Mouse (Mus musculus) liver, embryonic 14.5 days (tissue): Measurements from ENCODE around the gene Xxylt1. TPM values are rescaled to one million over a fixed set of nuclear protein-coding genes. Genes with fewer than 3 reads are reported as not detected.

Experiments used
- ATAC-seq: fragments of 200-750 bp; cut with Nextera tagmentation; 2 replicates; pipeline ENCODE4 v1.8.0; 2017; ENCODE audit warnings: moderate number of reproducible peaks, mild to moderate bottlenecking, moderate library complexity; ENCODE audit not compliant: insufficient read depth
- DNase-seq, 3 experiments: peaks; one replicate each; pipeline ENCODE4 v3.0.0-alpha.2; 2012 to 2013; ENCODE audit warnings: low read depth in 3 of 3, low spot score in 3 of 3
- H3K27ac ChIP-seq: fragments of 300-500 bp; sonication (generic); 2 replicates; pipeline ENCODE4 v1.5.1; 2014; ENCODE audit warnings: moderate library complexity, mild to moderate bottlenecking, control low read depth, inconsistent platforms
- H3K27me3 ChIP-seq: fragments of 300-500 bp; sonication (generic); 2 replicates; pipeline ENCODE4 v1.6.1; 2014; ENCODE audit warnings: mild to moderate bottlenecking, low read length, moderate library complexity; ENCODE audit not compliant: control insufficient read depth, insufficient read depth
- H3K36me3 ChIP-seq: fragments of 300-500 bp; sonication (generic); replicated peaks from 2 replicates; pipeline ENCODE4 v1.6.1; 2014; ENCODE audit warnings: low read depth; ENCODE audit not compliant: control insufficient read depth, insufficient read depth
- H3K4me1 ChIP-seq, 2 experiments: fragments of 200-500 bp in 1 of 2; fragments of 300-500 bp in 1 of 2; sonication (generic) in 1 of 2; replicated peaks; 2 replicates each; pipeline ENCODE4 v1.6.1; 2012 to 2014; ENCODE audit warnings: antibody characterized with exemption in 1 of 2, inconsistent platforms in 1 of 2, low read length in 1 of 2; ENCODE audit not compliant: control insufficient read depth in 2 of 2, insufficient read depth in 2 of 2
- H3K4me2 ChIP-seq: fragments of 300-500 bp; sonication (generic); 2 replicates; pipeline ENCODE4 v1.6.1; 2014; ENCODE audit warnings: low read depth, mild to moderate bottlenecking, control low read depth, moderate library complexity
- H3K4me3 ChIP-seq, 2 experiments: fragments of 200-500 bp in 1 of 2; fragments of 300-500 bp in 1 of 2; sonication (generic) in 1 of 2; 2 replicates each; pipeline ENCODE4 v1.5.1; 2012 to 2014; ENCODE audit warnings: low read depth in 2 of 2, low read length in 2 of 2, mild to moderate bottlenecking in 2 of 2, control low read depth in 1 of 2, inconsistent platforms in 1 of 2, moderate library complexity in 1 of 2; ENCODE audit not compliant: insufficient read depth in 1 of 2
- H3K9ac ChIP-seq: fragments of 300-500 bp; sonication (generic); replicated peaks from 2 replicates; pipeline ENCODE4 v1.6.1; 2014; ENCODE audit warnings: mild to moderate bottlenecking, control low read depth, moderate library complexity
- H3K9me3 ChIP-seq: fragments of 300-500 bp; sonication (generic); 2 replicates; pipeline ENCODE4 v1.6.1; 2016; ENCODE audit warnings: low read length, mixed read lengths; ENCODE audit not compliant: control insufficient read depth
- CTCF ChIP-seq: IDR thresholded peaks from 2 replicates; pipeline ENCODE4 v1.5.1; 2016; ENCODE audit warnings: antibody characterized with exemption, low read depth, control low read depth
- EP300 ChIP-seq: IDR thresholded peaks from 2 replicates; pipeline ENCODE4 v1.6.1; 2016; ENCODE audit warnings: antibody characterized with exemption, low read depth
- WGBS: fragments of 180-500 bp; shearing (Covaris S2); extraction: QIAGEN DNeasy Blood & Tissue Kit; methylation state at CpG from one replicate; pipeline ENCODE4 v1.1.7; 2014; ENCODE audit not compliant: insufficient replicate concordance; 5-methylcytosine and 5-hydroxymethylcytosine counted together
- polyA plus RNA-seq, 2 experiments: library from polyadenylated mRNA; depleted of rRNA in 1 of 2; stranded (reverse) in 1 of 2; unstranded in 1 of 2; fragments of >200 nt; fragmentation: Nextera tagmentation in 1 of 2; extraction: Ambion mirVana in 1 of 2; gene quantifications; 2 replicates each; pipeline versions ENCODE4 v1.2.1 to v1.2.3; 2012 to 2014

Xxylt1 gene
- polyA plus RNA-seq, 2 experiments: 1.8 TPM

GRCm38 (mm10) chr16:31029739-31030485, 51.3 kb downstream of the Xxylt1 start:
- H3K27me3 ChIP-seq: no peaks in the 10 kb centered on the region
- ATAC-seq (no peak), DNase-seq (no peak)
- peaks cover 0 to 21% of the 10 kb centered on the region in 2 experiments; a peak in 2 of 4 replicates for H3K4me1 ChIP-seq
- H3K4me2 ChIP-seq: no peak overlapping the region
- no peak overlapping the region for H3K9ac ChIP-seq
- no peak overlapping the region for H3K27ac ChIP-seq
- TF ChIP-seq CTCF (no peak), EP300 (no peak)
- H3K9me3 ChIP-seq: no peaks in the 10 kb centered on the region
- 40% methylated on average over 11 of the region's 11 CpGs for WGBS
- H3K36me3 ChIP-seq: no peaks in the 10 kb centered on the region
- no peak overlapping the region for H3K4me3 ChIP-seq

GRCm38 (mm10) chr16:31027675-31028074, 53.6 kb downstream of the Xxylt1 start:
- H3K4me2 ChIP-seq: no peak overlapping the region
- H3K9ac ChIP-seq: no peak overlapping the region
- DNase-seq (no peak), ATAC-seq (no peak)
- no peak overlapping the region for H3K4me3 ChIP-seq
- TF ChIP-seq CTCF (no peak), EP300 (no peak)
- no peaks in the 10 kb centered on the region for H3K27me3 ChIP-seq
- no peaks in the 10 kb centered on the region for H3K9me3 ChIP-seq
- H3K36me3 ChIP-seq: no peaks in the 10 kb centered on the region
- H3K27ac ChIP-seq: no peak overlapping the region
- peaks cover 0 to 24% of the 10 kb centered on the region in 2 experiments; a peak in 2 of 4 replicates for H3K4me1 ChIP-seq

GRCm38 (mm10) chr16:31025516-31025915, 55.7 kb downstream of the Xxylt1 start:
- DNase-seq (no peak), ATAC-seq (no peak)
- Histone ChIP-seq H3K36me3 (no peaks in the 10 kb centered on the region), H3K9ac (no peak overlapping the region), H3K27me3 (no peaks in the 10 kb centered on the region), H3K9me3 (no peaks in the 10 kb centered on the region), H3K4me2 (no peak overlapping the region), H3K4me1 (peaks cover 0 to 22% of the 10 kb centered on the region in 2 experiments; a peak in 2 of 4 replicates), H3K4me3 (no peak overlapping the region), H3K27ac (no peak overlapping the region)
- 82% methylated on average over 7 of the region's 7 CpGs for WGBS
- no peak for TF ChIP-seq CTCF

GRCm38 (mm10) chr16:31024997-31025396, 56.2 kb downstream of the Xxylt1 start:
- 21% methylated on average over 4 of the region's 4 CpGs for WGBS
- ATAC-seq: no peak

DNA sequence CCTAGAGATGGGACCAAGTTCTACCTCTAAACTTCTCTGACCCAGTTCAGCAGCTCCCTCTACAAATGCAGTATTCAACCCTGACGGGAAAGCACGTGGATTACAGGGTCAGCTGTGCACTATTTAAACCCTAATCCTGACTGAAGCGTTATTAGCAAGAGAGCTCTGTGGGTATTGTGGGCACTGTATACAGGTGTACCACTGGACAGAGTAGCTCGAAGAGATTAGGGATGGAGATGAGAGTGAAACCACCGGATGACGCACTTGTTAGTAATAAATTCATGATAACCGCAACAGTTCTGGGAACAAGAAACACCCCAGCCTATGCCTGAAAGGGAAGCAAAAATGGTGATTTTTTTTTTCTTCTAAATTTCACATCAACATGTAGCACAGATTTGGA, 57.0 kb downstream of the Xxylt1 start:
- Histone ChIP-seq H3K4me3 (no peak overlapping the region), H3K4me2 (no peak overlapping the region), H3K27ac (no peak overlapping the region), H3K36me3 (no peaks in the 10 kb centered on the region), H3K27me3 (no peaks in the 10 kb centered on the region), H3K9ac (no peak overlapping the region), H3K4me1 (peaks cover 0 to 11% of the 10 kb centered on the region in 2 experiments; a peak in 2 of 4 replicates), H3K9me3 (no peaks in the 10 kb centered on the region)
- ATAC-seq (no peak), DNase-seq (no peak)
- 74% methylated on average over 7 of the region's 7 CpGs for whole genome bisulfite sequencing
- TF ChIP-seq CTCF (no peak), EP300 (no peak)

More at GRCm38 (mm10) chr16:31024997-31025396, 56.2 kb downstream of the Xxylt1 start:
- Histone ChIP-seq H3K27ac (no peak overlapping the region), H3K27me3 (no peaks in the 10 kb centered on the region), H3K9ac (no peak overlapping the region), H3K4me3 (no peak overlapping the region), H3K36me3 (no peaks in the 10 kb centered on the region), H3K9me3 (no peaks in the 10 kb centered on the region), H3K4me2 (no peak overlapping the region), H3K4me1 (peaks cover 0 to 16% of the 10 kb centered on the region in 2 experiments; a peak in 2 of 4 replicates)
- TF ChIP-seq EP300 (no peak), CTCF (no peak)
- DNase-seq: no peak
